Mouse (Mus musculus): ENCODE measurements around the gene Cygb. TPM values are rescaled to one million over a fixed set of nuclear protein-coding genes. Genes with fewer than 3 reads are reported as not detected.
A peak's percentile ranks its signal among the peaks of the same experiment; 100 is the strongest.
"Not testable (repeated sequence)": the region's sequence is repeated elsewhere in the genome, so short reads cannot be mapped to it uniquely, and the experiment has no call there.

Gene Cygb
- polyA plus RNA-seq, 1 experiment: 18.3 TPM

GRCm38 (mm10) chr11:116672595-116672994 lies 18.5 kb upstream of the Cygb start:
- TF ChIP-seq CTCF (IDR thresholded peaks at IDR 0.05; ENCODE audit: borderline replicate concordance, extremely low read depth, insufficient read depth, insufficient read length): no peak
- no peak for DNase-seq (ENCODE audit: low read depth)

GRCm38 (mm10) chr11:116671845-116672434 lies 17.8 kb upstream of the Cygb start:
- TF ChIP-seq POLR2A (IDR thresholded peaks at IDR 0.05; ENCODE audit: borderline replicate concordance, extremely low read depth, insufficient read depth, insufficient read length, poor library complexity, severe bottlenecking) (no peak), CTCF (IDR thresholded peaks at IDR 0.05; ENCODE audit: borderline replicate concordance, extremely low read depth, insufficient read depth, insufficient read length) (no peak)
- DNase-seq (ENCODE audit: low read depth): no peak

- DNase-seq (ENCODE audit: low read depth): peak; percentile 99
- peak; percentile 64 for TF ChIP-seq CTCF (IDR thresholded peaks at IDR 0.05; ENCODE audit: borderline replicate concordance, extremely low read depth, insufficient read depth, insufficient read length)
- TF ChIP-seq POLR2A (IDR thresholded peaks at IDR 0.05; ENCODE audit: borderline replicate concordance, extremely low read depth, insufficient read depth, insufficient read length, poor library complexity, severe bottlenecking): peak; percentile 48; the same call in 1 of the 2 replicates
Observed at GRCm38 (mm10) chr11:116671112-116671844, 17.2 kb upstream of the Cygb start.

- no peak for DNase-seq (ENCODE audit: low read depth)
- TF ChIP-seq POLR2A (IDR thresholded peaks at IDR 0.05; ENCODE audit: borderline replicate concordance, extremely low read depth, insufficient read depth, insufficient read length, poor library complexity, severe bottlenecking) (no peak), CTCF (IDR thresholded peaks at IDR 0.05; ENCODE audit: borderline replicate concordance, extremely low read depth, insufficient read depth, insufficient read length) (no peak)
Observed at GRCm38 (mm10) chr11:116670386-116670785, 16.3 kb upstream of the Cygb start.

- DNase-seq (ENCODE audit: low read depth): peak; percentile 54
- TF ChIP-seq CTCF (IDR thresholded peaks at IDR 0.05; ENCODE audit: borderline replicate concordance, extremely low read depth, insufficient read depth, insufficient read length) (no peak), POLR2A (IDR thresholded peaks at IDR 0.05; ENCODE audit: borderline replicate concordance, extremely low read depth, insufficient read depth, insufficient read length, poor library complexity, severe bottlenecking) (no peak)
Observed at GRCm38 (mm10) chr11:116669787-116670365, 15.8 kb upstream of the Cygb start.

GRCm38 (mm10) chr11:116669316-116669715 lies 15.2 kb upstream of the Cygb start:
- DNase-seq (ENCODE audit: low read depth): no peak
- no peak for TF ChIP-seq POLR2A (IDR thresholded peaks at IDR 0.05; ENCODE audit: borderline replicate concordance, extremely low read depth, insufficient read depth, insufficient read length, poor library complexity, severe bottlenecking)
- no peak for TF ChIP-seq CTCF (IDR thresholded peaks at IDR 0.05; ENCODE audit: borderline replicate concordance, extremely low read depth, insufficient read depth, insufficient read length)

- TF ChIP-seq POLR2A (IDR thresholded peaks at IDR 0.05; ENCODE audit: borderline replicate concordance, extremely low read depth, insufficient read depth, insufficient read length, poor library complexity, severe bottlenecking) (no peak), CTCF (IDR thresholded peaks at IDR 0.05; ENCODE audit: borderline replicate concordance, extremely low read depth, insufficient read depth, insufficient read length) (peak; percentile 40; the same call in 1 of the 2 replicates)
- DNase-seq (ENCODE audit: low read depth): peak; percentile 19
Observed at GRCm38 (mm10) chr11:116668839-116669238, 14.7 kb upstream of the Cygb start.

GRCm38 (mm10) chr11:116668381-116668825 lies 14.3 kb upstream of the Cygb start:
- DNase-seq (ENCODE audit: low read depth): no peak
- TF ChIP-seq CTCF (IDR thresholded peaks at IDR 0.05; ENCODE audit: borderline replicate concordance, extremely low read depth, insufficient read depth, insufficient read length): no peak
- no peak for TF ChIP-seq POLR2A (IDR thresholded peaks at IDR 0.05; ENCODE audit: borderline replicate concordance, extremely low read depth, insufficient read depth, insufficient read length, poor library complexity, severe bottlenecking)

GRCm38 (mm10) chr11:116667930-116668329 lies 13.8 kb upstream of the Cygb start:
- no peak for DNase-seq (ENCODE audit: low read depth)
- TF ChIP-seq CTCF (IDR thresholded peaks at IDR 0.05; ENCODE audit: borderline replicate concordance, extremely low read depth, insufficient read depth, insufficient read length): no peak
- TF ChIP-seq POLR2A (IDR thresholded peaks at IDR 0.05; ENCODE audit: borderline replicate concordance, extremely low read depth, insufficient read depth, insufficient read length, poor library complexity, severe bottlenecking): no peak

- not testable (repeated sequence) for DNase-seq (ENCODE audit: low read depth)
Observed at GRCm38 (mm10) chr11:116667012-116667411, 12.9 kb upstream of the Cygb start.

- DNase-seq (ENCODE audit: low read depth): no peak
- TF ChIP-seq POLR2A (IDR thresholded peaks at IDR 0.05; ENCODE audit: borderline replicate concordance, extremely low read depth, insufficient read depth, insufficient read length, poor library complexity, severe bottlenecking): no peak
- no peak for TF ChIP-seq CTCF (IDR thresholded peaks at IDR 0.05; ENCODE audit: borderline replicate concordance, extremely low read depth, insufficient read depth, insufficient read length)
Observed at GRCm38 (mm10) chr11:116666566-116666965, 12.5 kb upstream of the Cygb start.

GRCm38 (mm10) chr11:116665289-116665688 lies 11.2 kb upstream of the Cygb start:
- no peak for DNase-seq (ENCODE audit: low read depth)
- TF ChIP-seq CTCF (IDR thresholded peaks at IDR 0.05; ENCODE audit: borderline replicate concordance, extremely low read depth, insufficient read depth, insufficient read length): no peak
- no peak for TF ChIP-seq POLR2A (IDR thresholded peaks at IDR 0.05; ENCODE audit: borderline replicate concordance, extremely low read depth, insufficient read depth, insufficient read length, poor library complexity, severe bottlenecking)

All from brain, embryonic 14.5 days (tissue).